Mouse (Mus musculus) spleen, adult 2 months (tissue): Measurements from ENCODE around the gene Henmt1.

ENCODE experiments used
- CTCF ChIP-seq: fragments of 200-500 bp; IDR thresholded peaks from 2 replicates; pipeline ENCODE4 v1.5.1; 2011; ENCODE audit warnings: mild to moderate bottlenecking, inconsistent platforms; ENCODE audit not compliant: insufficient read depth, insufficient read length, insufficient replicate concordance; ENCODE audit errors: extremely low read depth
- POLR2A ChIP-seq: fragments of 200-500 bp; IDR thresholded peaks from 2 replicates; pipeline ENCODE4 v1.6.1; 2011; ENCODE audit warnings: low read depth, low read length, inconsistent platforms

DNA sequence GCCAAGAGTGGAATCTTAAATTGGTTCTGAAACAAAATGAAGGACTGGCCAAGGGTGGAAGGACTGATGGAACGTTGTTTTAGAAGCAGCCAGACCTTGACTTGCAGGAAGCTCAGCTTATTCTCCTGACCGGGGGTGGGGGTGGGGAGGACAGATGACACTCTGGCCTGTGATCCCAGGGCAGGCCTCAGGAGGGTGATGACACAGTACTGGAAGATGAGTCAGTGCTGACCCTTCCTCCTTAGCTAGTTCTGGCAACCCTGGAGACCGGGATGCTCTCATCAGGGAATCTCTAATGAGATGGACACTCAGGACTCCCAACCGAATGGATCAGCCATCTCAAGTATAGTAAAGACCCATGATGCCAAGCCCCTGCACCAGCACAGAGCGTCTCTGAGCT lies 66.1 kb downstream of the Henmt1 start:
- TF ChIP-seq POLR2A (no peak), CTCF (no peak)
